Mouse (Mus musculus) cerebellum, postnatal 36 days (tissue): ENCODE measurements around the gene Pla2g2f.

Experiments
- DNase-seq, 2 experiments: peaks; one replicate each; pipeline ENCODE4 v3.0.0; 2021 to 2022; ENCODE audit warnings: mixed read lengths in 2 of 2

The Pla2g2f gene

DNA sequence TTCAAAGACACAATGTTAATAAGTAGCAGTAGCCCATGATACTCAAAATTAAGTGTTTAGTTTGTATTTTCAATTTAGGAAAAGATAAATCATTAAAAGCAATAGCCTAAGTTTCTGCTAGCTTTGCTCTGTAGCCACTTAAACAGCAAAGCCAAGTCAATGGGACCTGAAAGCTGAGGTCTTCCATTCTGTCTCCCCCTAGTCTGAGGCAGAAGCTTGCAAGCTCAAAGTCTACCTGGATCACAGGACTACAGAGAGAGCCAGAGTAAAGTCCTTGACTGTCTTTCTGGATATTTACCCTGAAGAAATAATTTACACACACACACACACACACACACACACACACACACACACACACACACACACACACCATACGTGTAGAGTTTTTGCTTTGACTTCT, 43.2 kb downstream of the Pla2g2f start:
- DNase-seq, result no peak

DNA sequence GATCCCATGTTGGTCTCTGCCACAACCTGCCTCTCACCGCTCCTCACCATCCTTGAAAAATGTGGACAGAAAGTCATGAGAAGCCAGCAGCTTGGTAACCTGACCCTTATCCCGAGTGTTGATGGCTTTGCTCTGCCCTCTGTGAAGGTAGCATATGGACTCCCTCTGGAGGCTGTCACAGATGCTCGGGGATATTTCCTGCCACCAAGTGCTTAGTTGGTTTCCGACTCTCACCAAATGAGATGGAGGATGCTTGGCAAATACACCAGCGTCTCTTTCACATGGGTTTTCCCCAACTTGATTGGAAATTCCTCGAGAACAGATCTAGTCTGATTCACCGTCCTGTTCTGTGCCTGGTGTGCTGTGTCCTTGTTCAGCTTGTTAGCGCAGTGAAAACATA, 44.8 kb downstream of the Pla2g2f start:
- DNase-seq, result peak in 1 of 2 experiments; percentile 31

DNA sequence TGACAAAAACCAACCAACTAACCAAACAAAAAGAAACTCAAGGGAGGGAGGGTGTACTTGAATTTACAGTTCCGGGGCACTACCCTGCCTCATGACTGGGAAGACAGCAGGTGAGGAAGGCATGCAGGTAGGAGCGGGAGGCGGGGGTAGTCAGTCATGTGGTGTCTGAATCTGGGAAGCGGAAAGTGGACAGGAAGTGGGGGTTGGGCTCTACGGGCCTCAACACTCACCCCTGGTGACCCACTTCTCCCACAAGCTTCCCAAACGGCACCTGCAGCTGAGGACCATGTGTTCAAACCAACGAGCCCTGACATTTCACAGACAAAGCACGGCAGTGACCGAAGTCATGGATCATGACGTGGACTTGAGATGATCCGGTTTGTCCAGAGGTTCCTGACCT, 45.3 kb downstream of the Pla2g2f start:
- DNase-seq, result no peak

DNA sequence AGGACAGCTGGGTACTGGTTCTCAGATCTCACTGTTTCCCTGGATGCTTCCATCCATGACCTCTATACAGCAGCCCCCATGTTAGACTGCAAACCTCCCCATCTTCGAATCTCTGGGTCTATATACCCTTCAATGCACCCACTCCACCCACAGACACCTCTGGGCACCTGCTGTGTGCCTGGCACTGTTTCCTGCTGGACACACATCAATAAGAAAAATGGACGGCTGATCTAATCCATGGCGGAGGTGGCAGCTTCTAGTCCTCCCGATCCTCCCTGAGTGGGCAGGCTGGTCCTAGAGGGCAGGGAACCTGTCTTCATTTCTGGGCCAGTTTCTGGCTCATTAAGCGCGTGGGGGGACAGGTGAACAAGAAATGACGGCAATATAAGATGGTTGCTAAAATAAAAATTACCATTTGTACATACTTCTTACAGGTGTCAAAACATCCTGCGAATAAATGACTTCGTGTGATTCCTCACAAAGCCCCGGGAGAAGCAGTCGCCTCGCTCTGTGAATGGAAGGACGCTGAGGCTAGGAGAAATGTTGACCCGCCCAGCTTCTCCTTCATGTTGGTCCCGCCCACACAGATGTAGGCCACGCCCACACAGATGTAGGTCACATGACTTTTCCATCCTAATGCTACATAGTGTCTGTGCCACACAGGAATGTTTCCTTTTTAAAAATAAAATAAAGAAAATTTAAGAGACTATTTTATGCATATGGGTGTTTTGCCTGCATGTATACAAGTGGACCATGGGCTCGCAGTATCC, 46.2 kb downstream of the Pla2g2f start:
- DNase-seq, result no peak

DNA sequence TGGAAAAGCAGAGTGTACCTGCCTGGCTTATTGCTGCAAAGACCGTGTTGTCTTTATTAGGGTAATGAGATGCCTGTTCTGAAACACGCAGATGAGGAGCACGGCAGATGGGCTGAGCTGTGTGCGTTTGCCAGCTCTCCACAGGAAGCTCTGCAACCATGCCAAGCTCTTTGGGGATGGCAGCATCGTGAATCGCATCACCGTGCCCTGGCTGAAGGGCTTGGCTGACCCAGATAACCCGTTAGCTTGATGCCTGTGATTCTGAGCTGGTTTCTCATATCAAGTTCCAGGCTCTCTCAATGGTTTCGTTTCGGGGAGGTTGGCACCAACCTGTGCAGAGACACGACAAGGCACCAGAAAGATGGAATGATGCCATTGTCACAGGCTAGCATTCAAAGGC, 46.8 kb downstream of the Pla2g2f start:
- DNase-seq, result peak; percentile 99 to 100

DNA sequence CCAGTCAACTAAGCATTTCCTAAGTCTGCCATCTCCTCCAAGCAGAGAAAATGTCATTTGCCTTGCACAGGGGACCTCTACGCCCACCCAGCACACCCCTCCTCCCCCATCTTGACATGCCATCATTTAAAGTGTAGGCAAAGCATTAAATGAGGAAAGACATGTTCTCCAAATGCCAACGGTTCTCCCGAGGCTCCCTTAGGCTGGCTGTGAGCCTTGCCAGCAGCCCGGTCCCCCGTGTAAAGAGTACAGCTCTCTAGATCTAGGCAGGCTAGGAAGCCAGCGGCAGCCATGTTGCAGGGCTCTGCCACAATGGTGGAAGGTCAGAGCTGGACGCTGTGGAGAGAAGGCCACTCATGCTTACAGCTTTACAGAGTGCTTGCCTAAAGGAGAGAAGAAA, 47.5 kb downstream of the Pla2g2f start:
- DNase-seq, result peak; percentile 39 to 48

DNA sequence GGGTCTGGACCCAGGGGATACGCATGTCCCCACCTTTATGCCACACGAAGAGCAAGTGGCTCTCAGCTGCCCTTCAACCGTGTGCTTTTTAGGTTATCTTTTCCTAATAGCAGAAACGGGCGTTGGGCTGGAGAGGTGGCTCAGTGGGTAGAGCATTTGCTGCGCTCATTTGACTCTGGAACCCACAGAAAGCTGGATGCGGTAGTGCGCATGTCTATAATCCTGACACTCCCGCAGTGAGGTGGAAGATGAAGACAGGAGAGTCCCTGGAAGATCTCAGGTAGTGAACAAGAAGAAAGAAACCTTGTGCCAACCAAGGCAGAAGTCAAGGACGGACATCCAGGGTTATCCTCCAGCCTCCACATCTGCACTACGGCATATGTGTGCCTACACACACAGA, 48.2 kb downstream of the Pla2g2f start:
- peak in 1 of 2 experiments; percentile 17 for DNase-seq

DNA sequence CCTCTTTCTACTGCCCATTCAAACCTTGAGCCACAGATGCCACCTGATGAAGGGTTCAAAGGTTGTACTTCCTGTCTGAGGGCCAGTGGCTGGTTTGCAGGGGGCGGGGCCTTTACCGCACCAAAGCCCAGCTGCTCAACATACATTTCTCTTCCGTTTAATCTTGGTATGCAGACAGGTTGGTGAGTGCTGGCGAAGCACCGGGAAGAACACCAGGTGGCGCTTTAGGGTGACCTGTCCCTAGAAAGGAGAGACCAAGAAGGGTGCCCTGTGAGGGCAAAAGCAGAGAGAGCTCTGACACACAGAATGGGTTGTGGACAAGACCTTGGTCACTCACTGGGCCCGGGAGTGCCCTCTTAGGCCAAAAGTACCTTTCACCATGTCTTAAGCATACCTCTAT, 48.8 kb downstream of the Pla2g2f start:
- peak; percentile 81 to 82 for DNase-seq

DNA sequence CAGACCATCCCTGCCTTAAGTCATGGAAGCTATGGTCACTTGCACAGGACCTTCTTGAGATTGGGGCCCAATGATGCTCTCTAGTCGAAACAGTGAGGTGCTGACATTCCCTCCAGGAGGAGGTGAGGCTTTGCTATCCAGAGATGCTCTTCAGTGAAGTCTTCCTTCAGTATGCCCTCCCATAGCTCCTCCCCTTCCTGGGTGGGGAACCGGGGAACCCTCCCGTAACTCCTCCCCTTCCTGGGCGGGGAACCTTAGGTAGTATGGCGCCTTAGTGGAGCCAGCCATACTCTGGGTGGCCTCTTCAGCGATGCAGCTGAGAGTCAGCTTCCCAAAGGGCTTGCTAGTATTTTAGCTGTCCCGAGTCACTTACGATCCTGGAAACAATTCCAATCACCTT, 50.8 kb downstream of the Pla2g2f start:
- no peak for DNase-seq

DNA sequence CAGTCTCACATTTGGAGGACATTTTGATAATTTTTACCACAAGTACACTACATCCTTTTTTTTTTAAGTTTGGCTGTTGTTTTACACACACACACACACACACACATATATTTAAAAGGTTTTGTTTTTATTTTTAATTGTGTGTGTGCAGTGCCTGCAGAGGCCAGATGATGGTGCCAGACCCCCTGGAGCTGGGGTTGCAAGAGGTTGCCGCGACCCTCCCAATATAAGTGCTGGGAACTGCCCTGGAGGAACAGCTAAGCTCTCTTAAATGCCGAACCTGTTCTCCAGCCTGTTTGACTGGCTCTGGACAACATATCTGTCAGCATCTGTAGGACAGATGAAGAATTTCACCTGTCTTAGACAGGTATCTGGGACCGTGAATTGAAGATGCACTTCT, 53.3 kb downstream of the Pla2g2f start:
- no peak for DNase-seq

DNA sequence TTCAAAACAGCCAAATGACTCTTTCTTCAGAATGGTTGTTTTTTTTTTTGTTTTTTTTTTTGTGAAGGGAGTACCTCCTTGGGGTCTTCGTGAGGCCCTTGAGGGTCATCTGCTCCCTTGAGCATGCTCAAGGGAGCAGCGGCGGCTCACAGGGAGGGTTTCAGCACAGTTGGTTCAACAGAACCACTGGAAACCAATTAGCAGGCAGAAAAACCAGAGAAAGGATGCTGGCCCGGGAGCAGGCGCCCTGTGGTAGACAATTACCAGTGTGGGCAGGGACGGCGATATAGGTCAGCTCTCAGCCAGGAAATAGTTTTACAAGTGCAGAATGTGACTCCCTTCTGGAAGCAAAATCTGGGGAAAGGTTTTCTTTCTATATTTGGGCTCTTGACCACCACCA, 53.8 kb downstream of the Pla2g2f start:
- no peak for DNase-seq

DNA sequence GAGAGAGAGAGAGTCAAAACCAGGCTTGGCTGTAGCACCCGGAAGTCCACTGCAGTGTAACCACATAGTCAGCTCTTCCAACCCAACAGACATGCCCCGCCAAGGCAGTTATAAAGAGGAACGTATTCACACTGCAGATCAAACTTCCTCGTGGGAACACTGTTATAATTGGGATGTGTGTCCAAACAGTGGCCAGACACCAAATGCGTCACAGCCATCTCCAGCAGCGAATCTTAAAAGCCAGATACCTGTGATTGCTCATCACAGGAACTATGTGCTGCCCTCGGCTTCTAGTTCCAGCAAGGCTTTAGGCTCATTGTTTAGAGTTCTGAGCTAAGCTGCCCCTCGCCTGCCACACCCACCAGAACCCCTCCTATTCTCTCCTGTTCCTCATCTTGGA, 54.9 kb downstream of the Pla2g2f start:
- no peak for DNase-seq

DNA sequence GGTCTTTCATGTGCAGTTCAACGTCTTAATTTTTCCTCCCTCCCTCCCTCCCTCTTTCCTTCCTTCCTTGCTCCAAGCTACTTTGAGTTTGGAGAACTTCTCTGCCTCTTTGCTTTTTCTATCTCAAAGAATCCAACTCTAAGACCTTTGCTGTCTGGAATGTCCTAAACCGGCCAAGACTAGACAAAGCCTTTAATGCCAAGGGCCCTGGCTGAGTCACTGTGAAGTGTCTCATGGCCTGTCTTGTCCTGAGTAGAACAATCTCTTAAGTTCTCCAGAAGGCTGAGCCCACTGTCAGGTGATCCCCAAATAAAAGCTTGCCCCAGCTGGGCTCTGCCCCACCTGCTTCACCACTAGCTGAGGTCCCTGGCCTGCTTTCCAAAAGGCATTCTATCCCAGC, 55.4 kb downstream of the Pla2g2f start:
- DNase-seq, result no peak

DNA sequence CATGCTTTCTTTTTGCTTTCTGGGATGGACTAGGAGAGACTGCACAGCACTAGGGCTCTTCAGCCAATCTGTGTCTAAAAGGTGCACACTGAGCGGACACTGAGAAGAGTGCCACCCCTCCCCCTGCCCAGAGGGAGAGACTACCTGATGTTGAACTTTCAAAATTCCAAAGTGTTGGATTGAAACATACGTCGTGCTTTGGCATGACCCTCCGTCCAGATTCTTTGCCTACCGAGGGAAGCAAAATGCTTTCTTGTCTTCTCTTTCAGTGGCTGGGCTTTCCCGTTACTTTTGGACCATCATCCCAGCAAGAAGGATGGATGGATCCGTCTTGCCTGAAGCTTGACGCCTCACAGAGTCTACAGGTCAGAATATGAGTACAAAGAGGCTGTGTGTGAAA, 56.3 kb downstream of the Pla2g2f start:
- no peak for DNase-seq
